Mouse (Mus musculus) myocyte (in vitro differentiated cells): ENCODE results near the gene Mrpl39.

ENCODE experiments used
- CEBPB ChIP-seq: IDR thresholded peaks from 2 replicates; pipeline ENCODE4 v1.6.1; 2011; ENCODE audit warnings: mild to moderate bottlenecking, moderate library complexity; ENCODE audit not compliant: poor library complexity, insufficient read depth, severe bottlenecking
- E2F4 ChIP-seq: IDR thresholded peaks from one replicate; pipeline ENCODE4 v1.6.1; 2011; ENCODE audit warnings: mild to moderate bottlenecking, control low read depth, moderate library complexity; ENCODE audit not compliant: insufficient read depth
- MAX ChIP-seq: IDR thresholded peaks from one replicate; pipeline ENCODE4 v1.6.1; 2011; ENCODE audit warnings: low read depth, mild to moderate bottlenecking, control low read depth
- MYOD1 ChIP-seq, 3 experiments: IDR thresholded peaks; one replicate each; pipeline ENCODE4 v1.6.1; 2011; ENCODE audit warnings: control low read depth in 2 of 3, low read depth in 2 of 3, mild to moderate bottlenecking in 2 of 3, moderate library complexity in 1 of 3; ENCODE audit not compliant: insufficient read length in 2 of 3, control insufficient read depth in 1 of 3
- MYOG ChIP-seq, 3 experiments: IDR thresholded peaks; one replicate each; pipeline ENCODE4 v1.6.1; 2011; ENCODE audit warnings: control low read depth in 2 of 3, low read depth in 2 of 3, mild to moderate bottlenecking in 2 of 3; ENCODE audit not compliant: insufficient read length in 2 of 3, control insufficient read depth in 1 of 3, insufficient read depth in 1 of 3
- POLR2A ChIP-seq: IDR thresholded peaks from one replicate; pipeline ENCODE4 v1.6.1; 2011; ENCODE audit warnings: low read depth, mild to moderate bottlenecking, control low read depth, moderate library complexity; ENCODE audit not compliant: insufficient read length
- POLR2AphosphoS2 ChIP-seq: IDR thresholded peaks from one replicate; pipeline ENCODE4 v1.6.1; 2011; ENCODE audit warnings: low read depth, control low read depth; ENCODE audit not compliant: insufficient read length
- TCF12 ChIP-seq: IDR thresholded peaks from one replicate; pipeline ENCODE4 v1.6.1; 2011; ENCODE audit warnings: mild to moderate bottlenecking, control low read depth; ENCODE audit not compliant: poor library complexity, insufficient read depth, severe bottlenecking
- TCF3 ChIP-seq: IDR thresholded peaks from one replicate; pipeline ENCODE4 v1.6.1; 2011; ENCODE audit warnings: low read depth, control low read depth; ENCODE audit not compliant: insufficient read length
- USF1 ChIP-seq: IDR thresholded peaks from one replicate; pipeline ENCODE4 v1.6.1; 2011; ENCODE audit warnings: low read depth, mild to moderate bottlenecking, control low read depth, moderate library complexity

DNA sequence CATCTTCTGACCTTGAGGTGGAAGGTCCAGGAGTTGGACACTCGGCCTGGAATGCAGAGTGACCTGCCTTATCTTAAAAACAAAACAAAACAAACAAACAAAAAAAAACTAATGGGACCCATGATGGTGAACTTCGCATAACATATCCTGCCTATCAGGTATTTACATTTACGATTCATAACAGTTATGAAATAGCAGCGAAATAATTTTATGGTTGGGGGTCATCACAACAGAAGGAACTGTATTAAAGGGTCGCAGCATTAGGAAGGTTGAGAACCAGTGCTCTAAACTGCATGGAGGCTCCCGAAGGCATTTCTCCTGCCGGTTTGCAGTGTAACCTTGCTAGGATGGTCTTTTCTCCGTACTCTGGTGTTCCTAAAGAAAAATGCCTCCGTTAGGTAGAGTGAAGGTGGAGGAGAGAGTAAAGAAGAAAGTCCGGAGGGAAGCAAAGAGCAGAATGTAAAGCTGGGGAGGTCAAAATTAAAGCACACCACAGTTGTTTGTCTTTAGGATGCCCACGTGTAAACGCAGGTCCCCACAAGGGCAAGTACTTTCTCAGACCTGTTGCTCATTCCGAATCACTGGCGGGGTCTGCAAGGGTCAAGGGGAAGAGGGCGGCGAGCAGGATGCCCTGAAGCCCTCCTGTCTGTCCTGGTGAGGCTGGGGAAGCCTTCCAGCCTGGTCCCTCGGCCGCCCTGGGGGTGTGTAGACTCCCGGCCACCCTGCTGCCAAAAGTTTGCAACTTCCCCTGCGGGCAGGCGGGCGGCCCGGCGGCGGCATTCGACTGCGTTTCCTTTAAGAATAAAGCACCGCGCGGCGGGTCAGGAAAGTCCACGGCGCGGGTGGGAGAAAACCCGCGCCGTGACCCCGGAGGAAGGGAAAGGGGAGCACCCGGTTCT is 33.1 kb downstream of the Mrpl39 start:
- TF ChIP-seq TCF12 (no peak), USF1 (no peak), POLR2A (no peak), E2F4 (no peak), TCF3 (no peak), MYOG (IDR thresholded peaks at IDR 0.05; ENCODE audit: control insufficient read depth in 1 of 3, insufficient read depth in 1 of 3, insufficient read length in 2 of 3, low read depth in 2 of 3) (no peak), POLR2AphosphoS2 (no peak), MAX (no peak), CEBPB (no peak), MYOD1 (IDR thresholded peaks at IDR 0.05; ENCODE audit: control insufficient read depth in 1 of 3, insufficient read length in 2 of 3, low read depth in 2 of 3) (no peak)
